Mouse (Mus musculus) kidney, postnatal 0 days (tissue): Measurements from ENCODE around the gene Plekha4. TPM values are rescaled to one million over a fixed set of nuclear protein-coding genes. Genes with fewer than 3 reads are reported as not detected.
A peak's percentile ranks its signal among the peaks of the same experiment; 100 is the strongest.

Experiments used
- ATAC-seq: fragments of 200-750 bp; cut with Nextera tagmentation; replicated peaks from 2 replicates; pipeline ENCODE4 v1.8.0; 2017; ENCODE audit warnings: low read depth, moderate number of reproducible peaks, moderate TSS enrichment, moderate library complexity; ENCODE audit not compliant: low FRiP score
- DNase-seq: peaks from one replicate; pipeline ENCODE4 v3.0.0-alpha.2; 2016; ENCODE audit warnings: low spot score
- H3K27ac ChIP-seq: fragments of 300-500 bp; sonication (generic); 2 replicates; pipeline ENCODE4 v1.5.1; 2014; ENCODE audit warnings: mild to moderate bottlenecking
- H3K27me3 ChIP-seq: fragments of 300-500 bp; sonication (generic); 2 replicates; pipeline ENCODE4 v1.6.1; 2014; ENCODE audit warnings: low read length, mixed read lengths; ENCODE audit not compliant: insufficient read depth
- H3K36me3 ChIP-seq: fragments of 300-500 bp; sonication (generic); 2 replicates; pipeline ENCODE4 v1.6.1; 2014; ENCODE audit warnings: low read length, mixed read lengths; ENCODE audit not compliant: insufficient read depth
- H3K4me1 ChIP-seq: fragments of 300-500 bp; sonication (generic); replicated peaks from 2 replicates; pipeline ENCODE4 v1.6.1; 2014; ENCODE audit warnings: antibody characterized with exemption, low read length, mixed read lengths; ENCODE audit not compliant: insufficient read depth
- H3K4me2 ChIP-seq: fragments of 300-500 bp; sonication (generic); 2 replicates; pipeline ENCODE4 v1.6.1; 2014; ENCODE audit warnings: mild to moderate bottlenecking, low read length, moderate library complexity, mixed read lengths
- H3K4me3 ChIP-seq: fragments of 300-500 bp; sonication (generic); replicated peaks from 2 replicates; pipeline ENCODE4 v1.5.1; 2014; ENCODE audit warnings: low read depth, low read length
- H3K9ac ChIP-seq: fragments of 300-500 bp; sonication (generic); 2 replicates; pipeline ENCODE4 v1.6.1; 2014; ENCODE audit warnings: low read depth, low read length
- H3K9me3 ChIP-seq: fragments of 300-500 bp; sonication (generic); replicated peaks from 2 replicates; pipeline ENCODE4 v1.6.1; 2016; ENCODE audit warnings: low read length, inconsistent platforms, mixed read lengths
- CTCF ChIP-seq: IDR thresholded peaks from 2 replicates; pipeline ENCODE4 v1.5.1; 2016; ENCODE audit warnings: antibody characterized with exemption, low read depth, mild to moderate bottlenecking, moderate library complexity
- WGBS: fragments of 180-500 bp; shearing (Covaris S2); extraction: QIAGEN DNeasy Blood & Tissue Kit; methylation state at CpG from one replicate; pipeline ENCODE4 v1.1.7; 2014; 5-methylcytosine and 5-hydroxymethylcytosine counted together
- polyA plus RNA-seq: library from polyadenylated mRNA; unstranded; fragments of >200 nt; fragmentation: Nextera tagmentation; extraction: Ambion mirVana; gene quantifications from 2 replicates; pipeline ENCODE4 v1.2.1, GENCODE M21; 2015

Plekha4 gene
- polyA plus RNA-seq, 1 experiment from 2014 or later: 5.8 TPM

DNA sequence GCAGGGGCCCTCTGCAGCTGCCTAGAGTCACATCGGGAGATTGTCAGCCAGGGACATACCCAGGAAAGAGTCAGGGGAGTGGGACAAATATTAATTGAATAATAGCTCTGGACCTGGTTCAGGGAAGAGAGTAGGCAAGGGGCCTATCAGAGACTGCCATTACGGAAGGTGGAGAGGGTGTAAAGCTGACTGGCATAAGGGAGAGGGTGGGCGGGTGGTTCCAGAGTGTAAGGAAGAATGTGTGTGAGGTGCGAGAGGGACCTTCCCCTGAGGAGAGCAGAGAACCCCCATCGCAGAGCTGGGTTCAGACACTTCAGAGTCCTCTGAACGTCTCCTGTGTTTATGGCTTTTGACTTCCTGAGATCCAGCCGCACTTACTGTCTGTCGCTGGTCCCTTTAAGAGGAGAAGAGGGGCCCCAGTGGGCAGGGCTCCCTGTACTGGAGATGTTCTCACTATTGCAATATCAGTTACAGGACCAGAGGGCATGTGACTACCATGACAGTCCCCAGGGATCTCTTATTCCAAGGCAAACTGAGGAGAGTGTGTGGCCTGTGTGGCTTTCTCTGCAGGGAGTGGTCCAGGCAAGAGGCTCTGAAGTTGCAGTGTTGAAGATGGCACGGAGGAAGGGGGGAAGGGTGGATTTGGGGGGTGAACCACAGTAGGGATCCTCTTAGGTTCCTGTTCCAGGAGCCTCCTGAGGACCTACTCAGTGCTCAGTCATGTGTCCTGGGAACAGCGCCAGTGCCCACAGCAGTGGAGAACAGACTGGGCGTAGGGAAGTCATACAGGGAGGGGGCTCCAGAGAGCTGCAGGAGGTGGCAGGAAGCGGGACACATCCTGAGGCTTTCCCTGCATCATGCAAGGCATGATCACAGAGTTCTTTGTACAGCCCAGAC is 35.7 kb downstream of the Plekha4 start:
- Histone ChIP-seq H3K9me3 (no peaks in the 10 kb centered on the region), H3K4me3 (no peak overlapping the region), H3K4me2 (peak overlapping the region; percentile 2; the same call in 1 of the 2 replicates), H3K36me3 (no peaks in the 10 kb centered on the region), H3K4me1 (peaks cover 8% of the 10 kb centered on the region; the same call in 1 of the 2 replicates), H3K27ac (0 out of 2 replicates have a peak overlapping the region, but pooled peaks have one; percentile 13), H3K9ac (0 out of 2 replicates have a peak overlapping the region, but pooled peaks have one; percentile 1), H3K27me3 (no peaks in the 10 kb centered on the region)
- WGBS: 28% methylated on average over 12 of the region's 12 CpGs
- DNase-seq: peak; percentile 79
- peak; percentile 31; the same call in 1 of the 2 replicates for ATAC-seq
- no peak for TF ChIP-seq CTCF

DNA sequence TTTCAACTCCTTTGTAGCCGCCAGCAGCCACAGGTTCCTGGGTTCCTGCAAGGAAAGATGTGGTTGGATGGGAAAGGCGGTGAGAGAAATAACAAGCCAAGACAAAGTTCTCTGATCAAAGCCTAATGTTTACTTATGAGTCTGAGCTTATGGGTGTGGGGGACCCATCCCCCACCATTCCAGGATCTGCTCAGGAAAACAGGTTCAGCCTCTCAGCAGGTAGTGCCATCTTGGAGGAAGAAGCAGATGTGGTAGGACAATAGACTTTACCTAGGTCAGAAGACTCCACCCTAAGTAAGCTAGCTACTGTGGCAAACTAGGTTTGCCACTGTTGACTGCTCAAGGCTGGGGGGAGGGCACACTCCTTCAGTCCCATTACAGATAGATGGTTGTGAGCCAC is 38.7 kb downstream of the Plekha4 start:
- DNase-seq (no peak), ATAC-seq (no peak)
- 68% methylated on average over 2 of the region's 2 CpGs for WGBS
- H3K9me3 ChIP-seq: no peaks in the 10 kb centered on the region
- H3K4me3 ChIP-seq: no peak overlapping the region
- H3K27ac ChIP-seq: no peak overlapping the region
- H3K9ac ChIP-seq: no peak overlapping the region
- no peaks in the 10 kb centered on the region for H3K27me3 ChIP-seq
- H3K4me2 ChIP-seq: no peak overlapping the region
- peaks cover 8% of the 10 kb centered on the region; the same call in 1 of the 2 replicates for H3K4me1 ChIP-seq
- H3K36me3 ChIP-seq: no peaks in the 10 kb centered on the region
- no peak for TF ChIP-seq CTCF

DNA sequence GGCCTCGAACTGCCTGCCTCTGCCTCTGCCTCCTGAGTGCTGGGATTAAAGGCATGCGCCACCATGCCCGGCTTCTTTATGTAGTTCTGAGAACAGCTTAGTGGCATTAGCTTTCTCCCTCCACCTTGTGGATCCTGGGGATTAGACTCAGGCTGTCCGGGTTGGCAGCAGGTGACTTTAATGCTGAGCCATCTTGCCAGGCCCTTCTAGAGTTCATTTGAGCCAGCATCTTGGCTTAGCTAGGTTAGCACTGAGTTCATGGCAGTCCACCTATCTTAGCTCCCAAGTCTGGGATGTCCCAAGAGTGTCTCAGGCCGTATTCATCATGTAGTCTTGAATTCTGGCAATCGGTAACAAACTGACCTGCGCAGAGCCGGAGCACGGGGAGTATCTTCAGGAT is 39.3 kb downstream of the Plekha4 start:
- peaks cover 8% of the 10 kb centered on the region; the same call in 1 of the 2 replicates for H3K4me1 ChIP-seq
- WGBS: 92% methylated on average over 9 of the region's 9 CpGs

DNA sequence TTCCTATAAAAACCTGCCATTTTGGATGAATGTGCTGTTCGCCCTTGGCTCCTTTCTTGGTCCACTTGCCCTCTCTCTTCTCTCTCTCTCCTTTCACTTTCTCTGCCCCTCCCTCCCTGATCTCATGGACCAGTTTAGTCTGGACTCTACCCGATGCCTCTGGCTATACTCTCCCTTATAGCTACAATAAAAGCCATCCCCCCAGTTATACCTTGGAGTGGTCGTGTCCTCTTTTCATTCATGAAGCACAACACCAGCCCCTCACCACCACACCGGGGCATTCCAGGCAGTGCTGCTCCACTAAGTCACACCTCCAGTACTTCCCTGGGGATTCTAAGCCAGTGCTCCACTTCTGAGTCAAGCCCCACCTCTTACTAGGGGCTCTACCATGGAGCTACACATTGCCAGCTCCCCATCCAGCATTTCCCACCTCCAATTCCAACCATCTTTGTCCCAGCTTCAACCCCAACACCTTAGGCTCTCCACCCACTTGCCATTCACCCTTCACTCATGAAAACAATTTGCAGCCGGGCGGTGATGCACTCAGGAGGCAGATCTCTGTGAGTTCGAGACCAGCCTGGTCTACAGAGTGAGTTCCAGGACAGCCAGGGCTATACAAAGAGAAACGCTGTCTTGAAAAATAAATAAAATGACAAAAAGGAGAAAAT is 41.1 kb downstream of the Plekha4 start:
- DNase-seq: no peak
- ATAC-seq: no peak
- Histone ChIP-seq H3K9ac (peak overlapping the region; percentile 15; the same call in 1 of the 2 replicates), H3K27ac (peak overlapping the region; percentile 89), H3K4me2 (peak overlapping the region; percentile 59; the same call in 1 of the 2 replicates), H3K9me3 (no peaks in the 10 kb centered on the region), H3K36me3 (no peaks in the 10 kb centered on the region), H3K4me1 (peaks cover 15% of the 10 kb centered on the region), H3K27me3 (no peaks in the 10 kb centered on the region), H3K4me3 (no peak overlapping the region)
- 58% methylated on average over 8 of the region's 8 CpGs for whole genome bisulfite sequencing
- no peak for TF ChIP-seq CTCF

More for the DNA sequence above, 39.3 kb downstream of the Plekha4 start:
- Histone ChIP-seq H3K9ac (no peak overlapping the region), H3K27me3 (no peaks in the 10 kb centered on the region), H3K4me2 (no peak overlapping the region), H3K36me3 (no peaks in the 10 kb centered on the region), H3K4me3 (no peak overlapping the region), H3K27ac (no peak overlapping the region), H3K9me3 (no peaks in the 10 kb centered on the region)
- no peak for TF ChIP-seq CTCF
- no peak for ATAC-seq
- DNase-seq: no peak

DNA sequence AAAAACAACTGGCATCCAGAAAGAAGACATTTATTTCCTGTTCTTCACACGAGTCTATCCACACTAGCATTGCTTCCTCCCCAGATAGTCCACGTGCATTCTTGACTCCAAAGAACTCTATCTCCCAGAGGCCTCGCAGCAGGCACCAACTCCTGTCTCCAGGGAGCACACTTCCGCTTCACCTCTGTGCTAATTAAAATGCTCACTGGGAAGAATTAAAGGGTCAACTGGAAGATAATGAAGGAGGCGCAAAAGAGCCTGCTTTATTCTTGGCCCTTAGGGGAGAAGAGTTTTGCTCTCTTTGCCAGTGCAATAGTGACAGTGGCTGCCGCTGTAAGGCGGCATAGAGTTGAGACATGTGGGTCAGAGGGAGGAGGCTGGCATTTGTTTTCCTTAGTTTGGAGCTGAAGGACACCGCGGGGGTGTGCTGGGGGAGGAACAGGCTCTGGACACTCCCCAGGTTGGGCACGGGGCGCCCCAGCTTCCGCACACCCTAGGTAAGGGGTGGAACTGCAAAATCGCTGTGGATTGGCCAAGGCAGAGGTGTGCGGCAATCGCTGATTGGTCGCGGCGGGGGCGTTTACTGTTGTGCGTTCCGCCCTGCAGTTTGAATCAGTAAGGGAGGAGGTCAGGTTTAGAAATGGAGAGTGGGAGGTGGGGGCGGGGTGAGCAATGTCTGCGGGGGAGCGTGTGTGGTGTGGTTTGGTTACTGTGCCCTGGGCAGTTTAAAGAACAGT is 41.8 kb downstream of the Plekha4 start:
- DNase-seq: peak; percentile 98
- Histone ChIP-seq H3K4me1 (peaks cover 17% of the 10 kb centered on the region), H3K27me3 (no peaks in the 10 kb centered on the region), H3K27ac (peak overlapping the region; percentile 89), H3K4me3 (peak overlapping the region; percentile 25; the same call in 1 of the 2 replicates), H3K9me3 (no peaks in the 10 kb centered on the region), H3K4me2 (peak overlapping the region; percentile 59), H3K9ac (peak overlapping the region; percentile 15), H3K36me3 (no peaks in the 10 kb centered on the region)
- ATAC-seq: peak; percentile 97
- WGBS: 3% methylated on average over 24 of the region's 24 CpGs
- TF ChIP-seq CTCF: no peak; the same call in 1 of the 2 replicates
